Mouse (Mus musculus) cerebellum, adult 2 months (tissue): Measurements from ENCODE around the gene Imp3.

Experiments used
- CTCF ChIP-seq: fragments of 200-500 bp; IDR thresholded peaks from 2 replicates; pipeline ENCODE4 v1.5.1; 2011; ENCODE audit warnings: low read depth, mild to moderate bottlenecking, control low read depth, low read length, moderate library complexity, borderline replicate concordance; ENCODE audit not compliant: insufficient read depth
- POLR2A ChIP-seq: fragments of 200-500 bp; IDR thresholded peaks from 2 replicates; pipeline ENCODE4 v1.6.1; 2011; ENCODE audit warnings: low read length, control low read depth, borderline replicate concordance; ENCODE audit not compliant: insufficient read depth

- TF ChIP-seq CTCF = no peak
- no peak for TF ChIP-seq POLR2A
These were observed 12.6 kb upstream of the Imp3 start for GRCm38 (mm10) chr9:56924651-56925027.
